Mouse (Mus musculus) CH12.LX (cell line): Measurements from ENCODE around the gene Them7.

ENCODE experiments used
- CTCF ChIP-seq, 2 experiments: IDR thresholded peaks in 1 of 2; conservative IDR thresholded peaks in 1 of 2; 2 replicates each; pipeline ENCODE4 v1.5.1; 2011 to 2012; ENCODE audit warnings: low read depth in 2 of 2, low read length in 2 of 2, improper control_type of control experiment in 1 of 2, inconsistent platforms in 1 of 2, mild to moderate bottlenecking in 1 of 2, moderate library complexity in 1 of 2
- E2F4 ChIP-seq: IDR thresholded peaks from 2 replicates; pipeline ENCODE4 v1.6.1; 2011; ENCODE audit warnings: low read depth, low read length, improper control_type of control experiment; ENCODE audit not compliant: insufficient replicate concordance
- ELF1 ChIP-seq: IDR thresholded peaks from 2 replicates; pipeline ENCODE4 v1.6.1; 2014; ENCODE audit warnings: low read depth, mild to moderate bottlenecking, inconsistent platforms, low read length, improper control_type of control experiment
- GABPA ChIP-seq: IDR thresholded peaks from 2 replicates; pipeline ENCODE4 v1.6.1; 2012; ENCODE audit warnings: low read depth, low read length, improper control_type of control experiment, inconsistent platforms; ENCODE audit not compliant: insufficient replicate concordance
- HCFC1 ChIP-seq: IDR thresholded peaks from 2 replicates; pipeline ENCODE4 v1.6.1; 2012; ENCODE audit warnings: low read depth, mild to moderate bottlenecking, inconsistent platforms, low read length, improper control_type of control experiment
- JUND ChIP-seq: conservative IDR thresholded peaks from 2 replicates; pipeline ENCODE4 v1.6.1; 2011; ENCODE audit warnings: low read depth, low read length, improper control_type of control experiment
- KAT2A ChIP-seq: IDR thresholded peaks from 2 replicates; pipeline ENCODE4 v1.6.1; 2012; ENCODE audit warnings: low read length, improper control_type of control experiment, inconsistent platforms; ENCODE audit not compliant: insufficient replicate concordance
- PAX5 ChIP-seq: IDR thresholded peaks from 2 replicates; pipeline ENCODE4 v1.6.1; 2012; ENCODE audit warnings: low read length, inconsistent platforms, mixed read lengths
- POLR2AphosphoS2 ChIP-seq: IDR thresholded peaks from 2 replicates; pipeline ENCODE4 v1.6.1; 2011; ENCODE audit warnings: low read depth, low read length, improper control_type of control experiment

DNA sequence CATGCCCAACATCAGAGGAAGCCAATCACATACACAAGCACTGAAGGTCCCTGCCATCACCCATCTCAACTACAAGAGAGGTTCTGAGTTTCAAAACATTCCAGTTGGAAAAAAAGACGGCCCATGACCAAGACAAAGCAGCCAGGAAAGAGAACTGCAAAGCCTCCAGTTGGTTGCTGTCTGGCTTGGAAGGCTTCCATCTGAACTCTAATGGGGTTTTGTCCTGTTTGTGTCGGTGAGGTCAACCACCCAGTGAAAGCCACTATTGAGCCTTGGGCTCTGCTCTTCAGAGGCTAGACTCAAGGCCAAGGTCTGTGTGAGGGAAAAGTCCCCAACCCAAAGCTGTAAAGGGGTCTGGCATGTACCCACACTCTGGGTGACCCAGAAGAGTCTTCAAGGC is 111.5 kb downstream of the Them7 start:
- TF ChIP-seq JUND (no peak), POLR2AphosphoS2 (no peak), CTCF (conservative IDR thresholded peaks at IDR 0.05 in 1 of 2, IDR thresholded peaks at IDR 0.05 in 1 of 2; ENCODE audit: low read depth in 2 of 2, low read length in 2 of 2) (no peak), E2F4 (no peak), HCFC1 (no peak), GABPA (no peak), ELF1 (no peak), PAX5 (no peak), KAT2A (no peak)
